Mouse (Mus musculus) lung, postnatal 4 days (tissue): Measurements from ENCODE around the gene Gm49396.

Experiments used
- DNase-seq, 2 experiments: peaks; one replicate each; pipeline ENCODE4 v3.0.0; 2021

Gm49396 gene

DNA sequence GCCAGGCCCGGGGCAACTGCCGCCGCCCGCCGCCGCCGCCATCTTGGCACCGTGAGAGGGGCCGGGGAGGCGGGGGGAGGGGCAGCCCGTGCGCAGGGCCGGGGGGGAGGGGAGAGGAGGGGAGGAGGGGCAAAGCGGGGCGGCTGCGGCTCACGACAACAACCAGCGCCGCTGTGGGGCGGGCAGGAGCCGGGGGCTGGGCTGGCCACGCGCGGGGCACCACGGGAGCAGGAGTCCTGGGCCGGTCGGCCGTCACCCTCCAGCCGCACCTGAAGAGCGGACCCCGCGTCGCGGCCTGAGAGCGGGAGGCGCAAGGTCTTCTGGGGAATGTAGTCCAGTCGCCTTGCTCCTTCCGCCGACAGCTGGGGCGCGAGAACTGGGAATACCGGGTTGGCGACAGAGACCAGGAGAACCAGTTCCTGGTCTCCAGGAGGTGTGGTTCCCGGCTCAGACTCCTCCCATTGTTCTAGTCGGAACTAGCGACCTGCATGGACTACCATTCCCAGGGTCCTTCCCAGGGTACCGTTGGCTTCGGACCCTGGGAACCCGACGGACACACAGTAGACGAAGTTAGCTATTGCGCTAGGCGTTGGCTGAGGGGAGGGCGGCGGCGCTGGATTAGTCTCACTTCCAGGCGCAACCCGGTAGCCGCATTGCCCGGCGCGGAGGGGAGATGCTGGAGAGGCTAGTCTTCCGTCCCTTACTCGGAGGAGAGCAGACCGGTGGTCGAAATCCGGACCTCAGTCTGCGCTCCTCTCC lies 25.7 kb downstream of the Gm49396 start, which contains the start of gene Kmt2b:
TSS of gene Kmt2b (minus strand) at position 51 of the 759 bp plus-strand sequence.
- DNase-seq = peak; percentile 97 to 99

DNA sequence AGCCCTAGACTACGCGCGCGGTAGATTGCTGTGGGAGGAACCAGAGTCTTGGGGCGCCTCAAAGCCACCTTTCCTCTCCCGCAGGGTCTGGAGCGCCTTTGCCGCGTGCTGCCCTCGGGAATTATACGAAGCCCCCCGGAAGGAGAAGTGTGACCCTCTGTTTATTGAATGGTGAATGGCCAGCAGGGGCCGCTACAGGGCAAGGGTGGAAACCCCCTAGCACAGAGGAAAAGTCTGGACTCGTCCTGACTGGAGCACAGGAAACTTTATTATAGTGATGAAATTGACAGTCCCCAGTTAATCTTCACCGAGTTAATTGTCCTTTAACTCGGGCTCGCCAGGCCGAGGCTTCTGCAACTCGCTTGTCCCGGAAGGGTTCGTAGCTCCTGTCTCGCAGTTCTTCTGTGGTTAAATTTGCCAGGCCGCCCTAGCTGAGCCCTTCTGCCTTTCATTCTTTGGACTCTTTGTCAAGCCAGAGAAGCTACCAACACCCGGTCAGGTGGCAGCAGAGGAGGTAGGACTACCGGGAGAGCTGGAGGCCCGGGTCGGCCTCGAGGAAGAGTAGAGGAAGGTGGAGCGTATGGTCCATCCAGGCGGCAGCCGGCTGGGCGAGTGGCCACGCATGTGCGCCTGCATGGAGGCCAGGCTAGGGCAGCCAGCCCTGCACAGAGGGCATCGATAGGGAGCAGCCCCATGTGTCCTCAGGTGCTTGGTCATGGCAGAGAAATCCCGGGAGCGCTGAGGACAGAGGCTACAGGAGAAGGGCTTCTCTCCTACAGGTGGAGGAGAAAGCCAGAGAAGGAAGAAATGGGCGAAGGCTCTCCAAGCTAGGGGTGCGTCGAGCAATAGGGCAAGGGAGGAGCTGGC lies 26.5 kb downstream of the Gm49396 start:
- DNase-seq = peak; percentile 85 to 90

DNA sequence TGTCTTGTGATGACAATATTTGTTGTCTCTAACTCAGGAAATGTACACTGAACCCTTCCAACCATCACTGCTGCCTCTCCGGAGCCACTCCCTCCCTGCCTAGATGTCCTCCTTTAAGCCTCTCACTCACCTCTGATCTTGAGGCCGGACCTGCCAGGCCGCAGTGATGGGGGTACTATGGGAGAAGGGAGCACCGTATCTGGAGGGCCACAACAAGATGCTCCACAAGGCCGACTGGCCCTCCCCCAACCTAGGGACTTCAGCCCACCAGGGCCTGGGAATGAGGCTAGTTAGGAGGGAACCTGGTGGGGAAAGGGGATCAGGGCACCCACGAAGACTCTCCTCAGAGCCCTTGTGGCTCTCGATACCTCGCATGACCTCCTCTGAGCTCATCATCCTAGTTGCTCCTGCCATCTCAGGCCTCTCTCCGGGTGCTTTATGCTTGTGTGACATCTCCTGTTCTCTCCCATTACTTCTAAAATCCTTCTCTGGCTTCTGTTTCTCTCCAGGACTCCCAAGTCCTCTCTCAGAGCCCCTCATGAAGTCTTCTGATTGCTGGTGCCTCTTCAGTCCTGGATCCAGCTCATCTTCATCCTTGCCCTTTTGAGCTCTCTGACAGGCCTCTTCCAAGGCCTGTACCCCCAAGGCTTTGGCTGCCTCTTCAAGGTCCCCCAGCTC lies 27.9 kb downstream of the Gm49396 start:
- no peak for DNase-seq

DNA sequence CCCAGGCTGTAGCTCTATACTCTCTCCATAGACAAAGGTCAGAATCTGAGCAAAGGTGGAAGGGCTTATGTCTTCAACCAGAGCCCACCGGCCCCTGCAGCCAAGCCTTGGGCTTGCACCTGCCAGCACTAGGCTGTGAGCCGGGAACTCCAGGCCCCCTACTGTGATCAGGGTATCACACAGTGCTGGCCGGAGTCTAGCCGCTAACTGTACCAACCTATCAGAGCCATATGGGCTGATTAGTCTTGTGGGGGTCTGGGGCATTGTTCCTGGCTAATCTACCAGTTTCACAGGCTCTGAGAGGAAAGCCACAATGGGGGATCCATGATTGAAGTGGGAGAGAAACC lies 28.4 kb downstream of the Gm49396 start:
- no peak for DNase-seq

DNA sequence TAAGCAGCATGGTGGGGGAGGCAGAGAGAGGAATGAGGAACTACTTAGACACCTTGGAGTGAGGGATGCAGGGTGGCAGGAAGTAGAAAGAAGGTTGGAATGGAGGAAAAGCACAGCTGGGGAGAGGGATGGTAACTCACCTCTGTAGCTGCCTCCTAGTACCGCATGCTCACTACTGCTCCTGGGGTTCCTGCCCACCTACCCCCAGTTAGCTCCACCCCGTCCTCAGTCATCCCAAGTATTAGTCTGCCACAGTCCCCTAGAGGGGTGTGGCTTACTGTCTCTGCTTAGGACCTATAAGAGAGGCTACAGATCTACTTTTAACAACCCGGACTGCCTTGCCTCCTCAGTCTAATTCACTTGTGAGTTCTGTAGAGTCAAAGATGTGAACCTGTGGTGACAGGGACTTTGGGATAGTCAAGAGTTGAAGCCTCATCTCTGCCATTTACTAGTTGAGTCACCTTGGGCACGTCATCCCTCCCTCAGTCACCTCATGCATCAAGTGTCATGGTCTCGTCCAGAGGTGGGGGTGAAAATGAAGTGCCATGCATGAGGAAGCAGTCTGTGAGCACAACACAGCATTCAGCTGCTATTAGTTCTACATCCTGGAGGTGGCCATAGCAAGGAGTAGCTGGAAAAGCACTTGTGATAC lies 29.8 kb downstream of the Gm49396 start:
- no peak for DNase-seq

DNA sequence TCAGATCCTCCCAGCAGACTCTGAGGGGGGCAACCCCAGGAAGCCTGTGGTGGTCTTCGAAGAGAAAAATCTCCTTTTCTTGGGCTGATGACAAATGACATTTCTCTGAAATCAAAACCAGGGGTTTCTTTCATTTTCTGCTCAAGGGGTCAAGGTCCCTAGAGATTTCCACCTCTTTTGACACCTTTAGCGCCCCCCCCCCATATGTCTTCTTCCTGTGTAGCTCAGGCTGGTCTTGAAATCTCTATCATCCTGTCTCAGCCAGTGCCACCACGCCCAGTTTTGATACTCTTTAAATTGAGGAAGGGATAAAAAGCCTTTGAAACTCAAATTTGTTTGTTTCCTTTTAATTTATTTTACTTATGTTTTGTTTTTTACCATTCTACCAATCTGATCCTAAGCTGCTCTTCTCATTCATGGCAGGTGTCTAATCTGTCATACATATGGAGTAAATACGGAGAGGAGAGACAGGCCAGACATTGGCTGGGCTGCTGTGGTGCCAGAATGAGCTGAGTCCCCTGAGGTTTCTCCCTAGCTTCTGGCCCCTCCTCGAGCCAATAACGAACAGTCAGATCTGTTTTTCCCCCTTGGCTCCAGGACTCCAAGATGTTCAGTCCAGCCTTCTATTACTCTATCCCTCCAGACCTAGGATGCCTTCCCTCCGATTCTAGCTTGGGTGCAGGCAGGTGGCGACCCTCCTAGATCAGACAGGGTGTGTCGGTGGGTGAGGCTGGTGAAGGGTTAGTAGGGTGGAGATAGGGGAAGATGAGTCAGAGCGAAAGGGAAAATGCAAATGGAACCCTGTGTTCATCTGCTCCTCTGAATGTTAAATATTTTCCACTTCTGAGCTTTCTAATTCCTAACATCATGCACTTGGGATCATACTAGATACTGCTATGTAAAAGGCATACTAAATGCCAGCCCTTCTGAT lies 30.7 kb downstream of the Gm49396 start:
- no peak for DNase-seq

DNA sequence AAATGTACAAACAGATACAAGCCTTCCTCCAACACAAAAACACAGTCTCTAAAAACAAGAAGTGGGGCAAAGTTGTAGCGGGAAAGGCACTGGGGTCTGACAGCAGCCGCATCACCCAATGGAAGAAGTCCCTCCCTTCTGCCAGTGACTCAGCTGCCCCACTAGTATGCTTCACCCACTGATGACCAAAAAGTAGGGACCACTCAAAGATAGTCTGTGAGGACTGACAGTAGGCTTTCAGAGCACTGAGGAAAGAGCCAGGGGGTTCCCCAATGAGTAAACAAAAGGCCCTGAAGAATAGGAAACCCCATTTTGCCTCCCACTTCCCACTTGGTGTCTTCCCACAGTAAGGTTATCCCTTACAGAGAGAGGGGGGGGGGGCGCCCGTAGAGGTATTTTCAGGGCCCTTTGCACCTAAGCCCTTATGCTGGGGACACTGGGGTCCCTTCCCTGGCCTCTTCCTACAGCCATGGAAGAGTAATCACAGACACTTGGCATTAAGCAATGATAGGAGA lies 31.4 kb downstream of the Gm49396 start:
- no peak for DNase-seq

DNA sequence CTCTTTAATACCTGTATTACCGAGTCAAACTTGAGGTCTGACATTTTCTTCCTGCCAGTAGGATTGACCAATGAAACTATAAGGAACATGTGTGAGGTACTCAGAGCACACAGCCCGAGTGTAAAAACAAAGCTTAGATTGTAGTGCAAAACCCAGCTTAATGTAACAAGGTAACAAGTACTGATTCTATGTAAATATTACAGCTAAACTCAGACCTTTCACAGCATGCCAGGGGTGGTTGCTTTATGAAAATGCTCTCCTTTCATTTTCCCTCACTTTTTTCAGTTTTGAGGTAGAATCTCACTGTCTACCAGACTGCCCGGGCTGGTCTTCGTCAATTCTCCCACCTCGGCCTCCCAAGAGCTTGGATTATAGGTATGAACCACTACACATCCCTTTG lies 32.9 kb downstream of the Gm49396 start:
- DNase-seq = no peak

DNA sequence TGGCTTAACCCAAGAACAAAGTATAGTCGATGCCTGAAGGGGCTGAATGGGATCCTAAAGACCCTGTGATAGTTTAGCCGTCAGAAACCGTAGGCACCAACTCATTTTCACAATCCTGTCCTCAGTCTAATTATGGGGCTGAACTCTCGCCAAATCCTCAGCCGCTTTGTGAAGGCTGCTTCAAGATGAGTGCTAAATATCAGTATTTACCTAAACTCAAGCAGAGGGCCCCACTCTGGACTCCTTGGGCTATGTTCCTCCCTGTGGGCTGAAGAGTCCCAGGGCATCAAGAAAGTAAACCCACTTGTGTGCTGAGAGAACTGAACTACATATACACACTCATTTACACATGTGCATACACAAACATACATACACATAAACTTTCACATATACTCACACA lies 33.7 kb downstream of the Gm49396 start:
- DNase-seq = peak; percentile 41 to 42

DNA sequence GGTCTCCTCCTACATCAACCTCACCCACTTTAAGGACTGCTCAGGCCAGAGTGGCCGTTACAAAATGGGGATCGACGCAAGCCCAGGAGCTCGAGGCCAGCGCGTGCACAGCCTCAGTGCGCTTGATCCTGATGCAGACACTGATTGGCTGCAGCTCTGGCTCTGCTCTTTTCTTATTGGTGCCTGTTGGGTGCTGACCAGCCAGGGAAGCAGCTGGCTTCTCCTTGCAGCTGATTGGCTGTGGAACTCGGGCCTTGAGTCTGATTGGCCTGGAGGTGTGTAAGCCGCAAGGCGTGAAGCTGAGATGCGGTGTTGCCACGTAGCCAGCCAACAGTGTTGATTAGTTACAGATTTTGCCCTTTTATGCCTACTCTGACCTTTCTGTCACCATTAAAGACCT lies 35.6 kb downstream of the Gm49396 start, which contains the start of gene Zbtb32:
TSS of gene Zbtb32 (minus strand) at position 124 of the 400 bp plus-strand sequence.
- DNase-seq = no peak

DNA sequence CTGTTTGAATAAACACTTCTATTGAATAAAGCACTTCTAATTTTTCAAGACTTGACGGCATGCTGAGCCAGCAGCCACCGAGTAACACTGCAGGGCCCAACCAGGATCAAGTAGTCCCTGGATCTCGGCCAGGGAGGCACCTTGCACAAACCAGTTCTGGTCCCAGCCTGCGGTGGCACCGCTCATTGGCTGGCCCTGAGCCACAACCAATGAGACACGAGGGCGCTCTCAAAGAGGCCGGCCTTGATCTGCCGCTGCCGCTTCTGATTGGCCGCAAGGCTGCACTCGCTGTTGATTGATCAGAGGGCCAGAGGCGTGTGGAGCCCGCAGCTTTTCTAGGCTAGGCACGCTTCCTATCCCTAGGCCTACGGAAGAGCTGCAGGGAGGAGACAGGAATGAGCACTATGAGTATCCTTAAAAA lies 36.8 kb downstream of the Gm49396 start:
- DNase-seq = peak; percentile 94 to 97

DNA sequence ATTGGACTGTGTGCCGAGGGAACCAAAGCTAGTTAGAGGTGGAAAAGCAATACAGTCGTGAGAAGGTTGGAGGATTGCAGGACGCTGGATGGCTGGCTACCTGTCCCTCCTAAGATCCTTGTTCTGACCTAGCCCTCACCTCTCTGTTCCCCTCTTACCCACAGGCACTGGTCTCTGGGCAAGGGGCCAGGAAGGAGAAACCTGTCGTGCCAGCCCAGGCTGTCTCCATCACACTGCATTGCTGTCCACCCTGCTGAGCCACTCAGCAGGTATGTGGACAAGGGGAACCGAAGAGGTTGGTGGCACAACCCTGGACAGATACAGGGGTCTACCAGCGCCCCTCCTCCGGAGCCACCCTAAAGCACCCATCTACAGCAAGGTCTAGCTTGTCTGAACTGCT lies 37.5 kb downstream of the Gm49396 start:
- peak; percentile 76 to 88 for DNase-seq

DNA sequence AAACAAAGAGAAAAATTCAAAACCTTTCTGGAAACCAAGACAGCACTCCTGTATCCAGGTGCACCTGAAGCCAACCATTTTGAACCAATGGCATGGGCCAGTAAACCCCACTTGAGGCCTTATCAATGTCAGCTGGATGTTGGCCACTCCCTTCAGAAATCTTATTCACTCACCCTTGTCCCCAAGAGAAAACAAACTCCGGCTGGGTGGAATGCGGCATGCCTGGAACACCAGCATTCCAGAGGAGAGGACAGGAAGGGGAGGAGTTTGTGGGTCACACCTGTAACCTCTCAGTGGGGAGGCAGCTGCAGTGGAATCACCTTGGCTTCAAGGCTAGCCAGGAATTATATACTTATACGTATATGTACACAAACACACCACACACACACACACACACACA lies 39.4 kb downstream of the Gm49396 start:
- DNase-seq = peak; percentile 75 to 90

DNA sequence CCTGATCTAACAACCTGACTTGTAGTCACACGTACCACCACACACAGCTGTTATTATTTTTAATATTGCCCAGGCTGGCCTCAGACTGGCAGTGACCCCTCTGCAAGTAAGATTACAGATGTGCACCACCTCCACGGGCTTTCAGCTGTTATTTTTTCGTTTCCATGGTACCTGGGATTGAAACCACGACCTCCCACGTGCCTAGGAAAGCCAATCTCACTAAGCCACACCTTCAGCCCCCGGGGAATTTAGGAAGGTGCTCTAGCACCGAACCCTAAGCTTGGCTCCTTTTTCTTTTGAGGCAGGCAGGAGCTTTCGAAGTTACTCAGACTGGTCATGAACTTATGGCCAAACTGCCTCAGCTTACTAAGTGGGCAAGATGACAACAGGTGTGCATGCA lies 41.3 kb downstream of the Gm49396 start:
- no peak for DNase-seq

DNA sequence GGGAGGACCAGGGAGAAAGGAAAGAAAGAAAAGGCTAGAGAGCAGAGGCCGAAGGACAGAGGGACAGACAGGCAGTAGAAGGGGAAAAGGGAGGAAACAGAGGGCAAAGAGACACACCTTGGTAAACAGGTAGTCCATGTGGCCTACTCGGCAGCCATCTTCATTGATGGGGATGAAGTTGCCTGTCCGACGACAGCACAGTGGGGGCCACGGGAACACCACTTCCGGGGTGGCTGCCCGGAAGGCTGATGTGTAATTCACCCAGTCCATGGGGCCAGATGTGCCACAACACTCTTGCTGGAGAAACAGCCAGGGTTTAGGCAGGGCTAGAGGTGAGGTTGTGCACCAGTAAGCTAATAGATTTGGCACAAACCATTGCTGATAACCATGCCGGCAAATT lies 41.8 kb downstream of the Gm49396 start:
- DNase-seq = no peak

DNA sequence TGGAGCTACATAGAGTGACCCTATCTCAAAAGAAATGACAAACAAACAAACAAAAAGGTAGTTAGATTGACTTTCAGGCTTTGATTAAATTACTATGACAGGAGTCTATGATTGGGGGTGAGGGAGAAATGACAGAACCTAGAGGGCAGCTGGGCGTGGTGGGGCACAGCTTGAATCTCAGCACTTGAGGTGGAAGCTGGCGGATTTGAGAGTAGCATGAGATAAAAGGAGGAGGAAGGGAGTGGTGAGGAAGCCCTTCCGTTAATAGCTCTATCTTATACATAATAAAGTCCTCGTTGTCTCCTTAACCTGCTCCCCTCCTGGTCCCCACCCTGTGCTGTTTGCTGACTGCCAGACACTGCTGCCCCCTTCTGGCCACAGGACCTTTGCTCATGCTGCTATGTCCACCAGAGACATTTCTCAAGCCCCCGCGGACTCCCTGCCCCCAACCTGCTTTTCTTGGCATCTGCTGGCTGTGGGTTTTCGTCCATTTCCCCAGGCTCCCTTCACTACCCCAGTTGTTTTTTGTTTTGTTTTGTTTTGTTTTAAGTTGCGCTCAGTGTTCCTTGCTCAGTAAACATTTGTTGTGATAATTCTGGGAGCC lies 44.7 kb downstream of the Gm49396 start:
- peak; percentile 77 to 79 for DNase-seq

DNA sequence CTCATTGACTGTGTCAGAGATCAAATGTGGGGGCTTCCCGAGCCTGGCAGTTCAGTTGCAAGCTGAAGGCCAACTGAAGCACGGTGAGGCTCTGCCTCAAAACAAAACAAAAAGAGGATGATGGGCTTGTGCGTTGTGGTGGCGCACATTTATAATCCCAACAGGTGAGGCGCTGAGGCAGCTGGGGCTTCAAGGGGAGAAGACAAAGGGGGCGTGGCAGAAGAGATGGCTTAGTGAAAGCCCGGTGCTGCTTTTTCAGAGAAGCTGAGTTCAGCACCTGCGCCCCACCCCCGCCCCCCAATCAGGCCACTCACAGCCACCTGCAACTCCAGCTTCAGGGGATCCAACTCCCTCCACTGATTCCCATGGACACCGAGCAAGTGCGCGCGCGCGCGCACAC lies 45.3 kb downstream of the Gm49396 start:
- no peak for DNase-seq

DNA sequence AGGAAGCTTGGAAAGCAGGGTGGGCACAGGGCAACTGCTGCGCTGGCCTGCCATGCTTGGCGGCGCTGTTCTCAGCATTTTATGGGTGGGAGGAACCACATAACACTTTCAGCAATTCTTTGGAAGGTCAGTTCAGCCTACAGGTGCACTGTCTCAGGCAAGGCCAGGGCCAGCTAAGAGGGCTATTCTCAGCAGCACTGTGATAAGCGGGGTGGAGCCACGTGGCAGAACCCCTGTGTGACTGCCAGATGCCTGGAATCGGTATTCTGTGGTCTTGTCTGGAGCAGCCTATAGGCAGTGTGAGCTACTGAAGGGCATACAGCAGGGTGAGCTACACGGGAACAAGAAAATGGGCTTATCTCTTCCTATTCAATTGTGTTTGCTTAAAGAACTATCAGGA lies 46.9 kb downstream of the Gm49396 start:
- no peak for DNase-seq

DNA sequence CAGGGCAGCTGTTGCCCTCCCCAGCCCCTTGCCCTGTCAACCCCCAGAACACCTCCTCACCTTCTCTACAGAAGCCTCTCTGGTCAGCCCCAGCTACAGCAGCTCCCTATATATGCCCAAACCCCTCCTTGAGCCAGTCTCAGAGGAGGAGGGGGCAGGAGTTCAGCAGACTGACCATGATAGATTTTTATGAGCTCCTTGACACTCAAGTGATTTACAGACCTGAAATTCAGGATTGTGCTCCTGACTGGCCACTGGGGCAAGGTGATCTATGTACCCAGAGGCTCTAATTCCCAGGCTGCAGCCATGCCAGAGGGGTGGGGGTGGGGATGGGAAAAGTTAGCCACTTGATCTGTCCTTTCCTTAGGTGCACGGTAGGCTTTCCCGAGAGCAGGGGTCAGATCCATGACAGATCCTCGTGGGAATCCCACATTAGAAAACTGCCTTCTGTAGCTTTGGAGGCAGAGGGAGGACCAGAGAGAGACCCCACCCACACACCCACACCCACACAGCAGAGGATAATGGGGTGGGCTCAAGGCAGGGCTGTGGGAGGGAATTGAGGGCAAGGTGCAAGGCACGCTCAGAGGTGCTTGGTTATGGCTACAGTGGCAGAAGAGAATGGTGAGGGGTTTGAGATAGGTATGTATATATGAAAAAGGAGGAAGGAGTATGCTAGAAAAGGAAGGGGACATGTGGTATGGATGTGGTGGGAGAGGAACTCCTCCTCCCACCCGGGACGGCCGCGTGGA lies 49.7 kb downstream of the Gm49396 start, which contains the start of gene Upk1a:
TSS of gene Upk1a (minus strand) at position 194 of the 749 bp plus-strand sequence.
- DNase-seq = no peak

DNA sequence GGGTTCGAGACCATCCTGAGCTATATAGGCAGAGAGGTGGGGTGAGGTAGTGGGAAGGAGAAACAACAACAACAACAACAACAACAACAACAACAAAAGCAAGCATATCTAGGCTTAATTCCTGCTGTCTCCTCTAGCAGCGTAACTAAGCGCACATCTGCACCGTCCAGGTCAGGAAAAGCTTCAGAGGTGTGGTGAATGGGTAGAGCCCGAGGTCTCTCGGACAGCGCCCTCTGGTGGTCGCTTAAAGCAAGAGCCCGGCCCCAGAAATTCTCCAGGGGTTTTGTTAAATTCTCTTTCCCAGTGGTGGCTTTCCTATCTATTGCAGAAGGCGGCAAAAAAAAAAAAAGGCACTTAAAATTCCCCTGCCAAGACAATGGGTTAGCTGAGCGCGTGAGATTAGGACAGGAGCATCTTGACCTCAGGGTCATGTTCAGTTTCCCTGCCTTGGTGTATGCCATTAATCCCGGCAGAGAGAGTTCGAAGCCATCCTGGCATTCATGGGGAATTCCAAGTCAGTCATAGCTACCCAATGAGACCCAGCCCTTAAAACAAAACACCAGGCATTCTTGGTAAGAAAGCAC lies 50.5 kb downstream of the Gm49396 start:
- peak; percentile 67 to 77 for DNase-seq
